Comparison of ENCODE assay signal across 12 mouse cellular contexts in the genomic region with DNA sequence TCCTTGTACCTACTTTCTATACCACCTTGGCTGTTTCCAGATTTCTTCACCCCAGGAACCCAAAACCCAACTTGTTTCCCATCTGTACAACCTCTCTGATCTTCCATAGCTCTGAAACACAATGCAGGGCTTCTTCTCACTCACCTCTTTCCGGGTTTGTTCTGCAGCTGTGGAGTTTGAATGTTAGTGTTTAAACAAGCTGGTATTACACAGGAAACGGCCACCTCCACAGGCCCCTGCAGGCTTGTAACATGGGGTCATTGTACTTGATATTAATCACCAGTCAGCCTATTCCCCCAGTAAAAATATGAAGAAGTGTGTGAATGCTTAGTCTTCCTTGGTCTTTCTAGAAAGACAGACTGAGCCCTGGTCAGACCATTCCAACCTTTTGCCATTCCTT.
DNase-seq lines count a peak whose midpoint lies in the region; ATAC-seq and TF ChIP-seq lines count a peak whose summit lies in the region.
"Had no signal": no experiment of that assay in that cellular context is flagged by ENCODE, and none has a peak within 500 bp of the region (broad histone marks: within the 10 kb centered on the region; RNA-seq: fewer than 3 reads in every experiment).

No protein-coding gene starts in this region.

- no peak overlapping the region for H3K4me3 ChIP-seq in heart, embryonic 12.5 days
- H3K4me3 ChIP-seq in liver, embryonic 13.5 days (replicated peaks): no peak overlapping the region
- no peak overlapping the region for H3K4me3 ChIP-seq in embryonic facial prominence, embryonic 14.5 days (ENCODE audit: low read depth, low read length)
- H3K4me3 ChIP-seq in limb, embryonic 14.5 days (replicated peaks; ENCODE audit: low read length): no peak overlapping the region
- H3K4me3 ChIP-seq in left cerebral cortex, adult 2 months: no peak overlapping the region

- intact Hi-C loops in left cerebral cortex, adult 2 months (cut with DNase I): no loop called here

- no peak for TF ChIP-seq CTCF in left cerebral cortex, adult 2 months (IDR thresholded peaks at IDR 0.05)

- H3K27me3 ChIP-seq in heart, embryonic 12.5 days (replicated peaks): no peaks in the 10 kb centered on the region
- no peaks in the 10 kb centered on the region for H3K27me3 ChIP-seq in liver, embryonic 13.5 days
- H3K27me3 ChIP-seq in embryonic facial prominence, embryonic 14.5 days (replicated peaks; ENCODE audit: control insufficient read depth, insufficient read depth, low read length): no peaks in the 10 kb centered on the region
- no peaks in the 10 kb centered on the region for H3K27me3 ChIP-seq in limb, embryonic 14.5 days (ENCODE audit: control insufficient read depth, insufficient read depth, low read length)

- no peak for TF ChIP-seq POLR2A in limb, embryonic 14.5 days (IDR thresholded peaks at IDR 0.05; ENCODE audit: borderline replicate concordance, extremely low read depth, insufficient read depth, insufficient read length)

- no peak overlapping the region for H3K9ac ChIP-seq in heart, embryonic 12.5 days
- no peak overlapping the region for H3K9ac ChIP-seq in liver, embryonic 13.5 days
- H3K9ac ChIP-seq in embryonic facial prominence, embryonic 14.5 days (ENCODE audit: low read depth, low read length): no peak overlapping the region
- H3K9ac ChIP-seq in limb, embryonic 14.5 days (ENCODE audit: low read depth, low read length, severe bottlenecking): no peak overlapping the region
- H3K9ac ChIP-seq: hindbrain, embryonic 14.5 days; liver, embryonic 14.5 days had no signal

- 0 out of 2 replicates have a peak overlapping the region, but pooled peaks have one; percentile 6 for H3K27ac ChIP-seq in heart, embryonic 12.5 days (ENCODE audit: poor library complexity, severe bottlenecking)
- peak overlapping the region; percentile 4; the same call in 1 of the 2 replicates for H3K27ac ChIP-seq in liver, embryonic 13.5 days
- peak overlapping the region; percentile 76; the same call in 1 of the 2 replicates for H3K27ac ChIP-seq in embryonic facial prominence, embryonic 14.5 days (replicated peaks; ENCODE audit: low read depth, low read length)
- H3K27ac ChIP-seq in limb, embryonic 14.5 days (replicated peaks; ENCODE audit: low read depth, low read length): peak overlapping the region; percentile 45
- no peak overlapping the region for H3K27ac ChIP-seq in left cerebral cortex, adult 2 months
- H3K27ac ChIP-seq: hindbrain, embryonic 14.5 days; liver, embryonic 14.5 days had no signal

- DNase-seq in heart, postnatal 4 days: no peak
- DNase-seq in liver, embryonic 13.5 days: no peak
- DNase-seq in liver: no peak
- DNase-seq in embryonic facial prominence, embryonic 14.5 days (ENCODE audit: low spot score): no peak
- no peak for DNase-seq in limb, embryonic 14.5 days (ENCODE audit: low spot score)
- DNase-seq in left cerebral cortex, adult 2 months (ENCODE audit: extremely low spot score in 1 of 2, low spot score in 2 of 2): no peak
- DNase-seq in cerebellum, postnatal 36 days: no peak
- DNase-seq: adrenal gland, adult 2 months; cerebellum, adult 8-10 months had no signal

- no peak overlapping the region for H3K4me2 ChIP-seq in heart, embryonic 12.5 days
- no peak overlapping the region for H3K4me2 ChIP-seq in liver, embryonic 13.5 days
- H3K4me2 ChIP-seq in embryonic facial prominence, embryonic 14.5 days (ENCODE audit: low read depth, low read length): no peak overlapping the region
- H3K4me2 ChIP-seq in limb, embryonic 14.5 days (replicated peaks; ENCODE audit: low read depth, low read length, severe bottlenecking): no peak overlapping the region
- H3K4me2 ChIP-seq: hindbrain, embryonic 14.5 days had no signal

- 49% methylated on average over 2 of the region's 2 CpGs for WGBS in heart, embryonic 12.5 days
- WGBS in liver, embryonic 13.5 days (ENCODE audit: insufficient replicate concordance): 48% methylated on average over 2 of the region's 2 CpGs
- WGBS in embryonic facial prominence, embryonic 14.5 days: 31% methylated on average over 2 of the region's 2 CpGs
- WGBS in limb, embryonic 14.5 days: 17% methylated on average over 2 of the region's 2 CpGs

- peaks cover 71% of the 10 kb centered on the region for H3K4me1 ChIP-seq in heart, embryonic 12.5 days (replicated peaks)
- peaks cover 31% of the 10 kb centered on the region for H3K4me1 ChIP-seq in liver, embryonic 13.5 days (replicated peaks)
- peaks cover 68% of the 10 kb centered on the region for H3K4me1 ChIP-seq in embryonic facial prominence, embryonic 14.5 days (ENCODE audit: control insufficient read depth, insufficient read depth, low read length)
- peaks cover 84% of the 10 kb centered on the region for H3K4me1 ChIP-seq in limb, embryonic 14.5 days (ENCODE audit: control insufficient read depth, insufficient read depth, low read length)

- no peaks in the 10 kb centered on the region for H3K36me3 ChIP-seq in heart, embryonic 12.5 days
- H3K36me3 ChIP-seq in liver, embryonic 13.5 days: peaks cover 13% of the 10 kb centered on the region
- no peaks in the 10 kb centered on the region for H3K36me3 ChIP-seq in embryonic facial prominence, embryonic 14.5 days (ENCODE audit: control insufficient read depth, insufficient read depth, low read length)
- no peaks in the 10 kb centered on the region for H3K36me3 ChIP-seq in limb, embryonic 14.5 days (ENCODE audit: control insufficient read depth, insufficient read depth, low read length)

- no peak for ATAC-seq in heart, embryonic 12.5 days (ENCODE audit: insufficient number of reproducible peaks, low FRiP score)
- no peak for ATAC-seq in liver, embryonic 13.5 days (ENCODE audit: low read depth)
- no peak for ATAC-seq in embryonic facial prominence, embryonic 14.5 days (ENCODE audit: low read depth)
- ATAC-seq in limb, embryonic 14.5 days (ENCODE audit: low FRiP score, low read depth): no peak

- H3K9me3 ChIP-seq in heart, embryonic 12.5 days (replicated peaks): no peaks in the 10 kb centered on the region
- no peaks in the 10 kb centered on the region for H3K9me3 ChIP-seq in liver, embryonic 13.5 days (replicated peaks)
- no peaks in the 10 kb centered on the region for H3K9me3 ChIP-seq in embryonic facial prominence, embryonic 14.5 days (ENCODE audit: control insufficient read depth, low read length)
- no peaks in the 10 kb centered on the region for H3K9me3 ChIP-seq in limb, embryonic 14.5 days (ENCODE audit: control insufficient read depth, low read length)
